Mouse (Mus musculus) neural tube, embryonic 14.5 days (tissue): ENCODE results near the gene Hoxd3. TPM values are rescaled to one million over a fixed set of nuclear protein-coding genes. Genes with fewer than 3 reads are reported as not detected.

ENCODE experiments used
- ATAC-seq: fragments of 200-750 bp; cut with Nextera tagmentation; 2 replicates; pipeline ENCODE4 v1.8.0; 2017; ENCODE audit warnings: low read depth, mild to moderate bottlenecking, moderate TSS enrichment, moderate library complexity
- H3K27ac ChIP-seq: fragments of 300-500 bp; sonication (generic); 2 replicates; pipeline ENCODE4 v1.5.1; 2014; ENCODE audit warnings: low read depth, mild to moderate bottlenecking, control low read depth, low read length, moderate library complexity, mixed read lengths
- H3K27me3 ChIP-seq: fragments of 300-500 bp; sonication (generic); 2 replicates; pipeline ENCODE4 v1.6.1; 2014; ENCODE audit warnings: low read length; ENCODE audit not compliant: control insufficient read depth, insufficient read depth
- H3K36me3 ChIP-seq: fragments of 300-500 bp; sonication (generic); 2 replicates; pipeline ENCODE4 v1.6.1; 2014; ENCODE audit warnings: low read length, mixed read lengths; ENCODE audit not compliant: control insufficient read depth, insufficient read depth
- H3K4me1 ChIP-seq: fragments of 300-500 bp; sonication (generic); 2 replicates; pipeline ENCODE4 v1.6.1; 2014; ENCODE audit warnings: low read length; ENCODE audit not compliant: control insufficient read depth, insufficient read depth
- H3K4me2 ChIP-seq: fragments of 300-500 bp; sonication (generic); 2 replicates; pipeline ENCODE4 v1.6.1; 2014; ENCODE audit warnings: mild to moderate bottlenecking, low read depth, low read length, control low read depth
- H3K4me3 ChIP-seq: fragments of 300-500 bp; sonication (generic); 2 replicates; pipeline ENCODE4 v1.5.1; 2014; ENCODE audit warnings: low read depth, low read length, control low read depth, mixed read lengths
- H3K9ac ChIP-seq: fragments of 300-500 bp; sonication (generic); replicated peaks from 2 replicates; pipeline ENCODE4 v1.6.1; 2014; ENCODE audit warnings: low read depth, mild to moderate bottlenecking, control low read depth, low read length, mixed read lengths
- H3K9me3 ChIP-seq: fragments of 300-500 bp; sonication (generic); 2 replicates; pipeline ENCODE4 v1.6.1; 2016; ENCODE audit warnings: low read length; ENCODE audit not compliant: control insufficient read depth
- whole genome bisulfite sequencing: fragments of 180-500 bp; shearing (Covaris S2); extraction: QIAGEN DNeasy Blood & Tissue Kit; methylation state at CpG from one replicate; pipeline ENCODE4 v1.1.7; 2014; 5-methylcytosine and 5-hydroxymethylcytosine counted together
- polyA plus RNA-seq: library from polyadenylated mRNA; unstranded; fragments of >200 nt; fragmentation: Nextera tagmentation; extraction: Ambion mirVana; gene quantifications from 2 replicates; pipeline ENCODE4 v1.2.1, GENCODE M21; 2014

Hoxd3 gene
- polyA plus RNA-seq, 1 experiment from 2014 or later = 13.5 TPM

GRCm38 (mm10) chr2:74676376-74677052 lies 35.2 kb upstream of the Hoxd3 start:
- H3K4me3 ChIP-seq = no peak overlapping the region
- no peak overlapping the region for H3K27ac ChIP-seq
- 0 out of 2 replicates have a peak, but pooled peaks cover 6% of the 10 kb centered on the region for H3K4me1 ChIP-seq
- H3K9me3 ChIP-seq = no peaks in the 10 kb centered on the region
- H3K4me2 ChIP-seq = no peak overlapping the region
- 4% methylated on average over 9 of the region's 9 CpGs for WGBS
- no peak for ATAC-seq
- peaks cover 64% of the 10 kb centered on the region for H3K27me3 ChIP-seq
- H3K9ac ChIP-seq = no peak overlapping the region
- H3K36me3 ChIP-seq = no peaks in the 10 kb centered on the region

DNA sequence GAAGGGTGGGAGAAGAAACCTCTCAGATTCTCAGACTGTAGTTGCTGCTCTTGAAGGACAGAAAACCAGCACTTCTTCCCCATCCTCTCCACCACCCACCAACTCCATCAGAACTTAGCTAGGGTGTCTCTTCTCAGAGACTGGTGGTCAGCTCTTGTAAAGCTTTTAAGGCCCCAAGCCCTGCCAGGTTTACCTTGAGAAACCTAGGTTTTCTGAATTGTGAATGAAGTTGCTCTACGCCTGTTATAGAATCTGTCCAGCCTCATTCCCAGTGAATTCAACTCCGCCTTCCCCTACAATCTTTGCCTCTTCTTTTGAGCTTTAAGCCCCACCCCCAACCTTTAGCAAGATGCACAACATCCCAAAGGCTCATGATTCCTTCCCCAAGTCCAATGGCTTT lies 34.6 kb upstream of the Hoxd3 start:
- Histone ChIP-seq H3K4me3 (no peak overlapping the region), H3K9ac (no peak overlapping the region), H3K4me1 (0 out of 2 replicates have a peak, but pooled peaks cover 9% of the 10 kb centered on the region), H3K9me3 (no peaks in the 10 kb centered on the region), H3K27me3 (peaks cover 59% of the 10 kb centered on the region), H3K27ac (no peak overlapping the region), H3K36me3 (no peaks in the 10 kb centered on the region), H3K4me2 (no peak overlapping the region)
- no peak for ATAC-seq
- 11% methylated on average over 2 of the region's 2 CpGs for WGBS

- Histone ChIP-seq H3K27ac (peak within 1 kb of the TSS; percentile 81), H3K4me2 (peak within 1 kb of the TSS; percentile 42)
These were observed 32.7 kb upstream of the Hoxd3 start, which contains the start of gene Hoxd11 for GRCm38 (mm10) chr2:74678891-74679595. Gene Hoxd11 (plus strand): TSS chr2:74679557.

GRCm38 (mm10) chr2:74679596-74679971 lies 32.1 kb upstream of the Hoxd3 start:
- peak overlapping the region; percentile 42 for H3K4me3 ChIP-seq
- H3K9ac ChIP-seq = peak overlapping the region; percentile 39
- H3K4me2 ChIP-seq = peak overlapping the region; percentile 42
- H3K27me3 ChIP-seq = peaks cover 53% of the 10 kb centered on the region
- no peaks in the 10 kb centered on the region for H3K9me3 ChIP-seq
- no peaks in the 10 kb centered on the region for H3K36me3 ChIP-seq
- WGBS = 1% methylated on average over 26 of the region's 26 CpGs
- H3K27ac ChIP-seq = peak overlapping the region; percentile 81
- 0 out of 2 replicates have a peak, but pooled peaks cover 10% of the 10 kb centered on the region for H3K4me1 ChIP-seq
- ATAC-seq = no peak

More at GRCm38 (mm10) chr2:74678891-74679595, 32.7 kb upstream of the Hoxd3 start, which contains the start of gene Hoxd11:
- Histone ChIP-seq H3K9me3 (no peaks in the 10 kb centered on the region), H3K27me3 (peaks cover 53% of the 10 kb centered on the region), H3K4me1 (0 out of 2 replicates have a peak, but pooled peaks cover 10% of the 10 kb centered on the region), H3K4me3 (peak within 1 kb of the TSS; percentile 42), H3K36me3 (no peaks in the 10 kb centered on the region), H3K9ac (peak within 1 kb of the TSS; percentile 39)
- 3% methylated on average over 15 of the region's 15 CpGs for WGBS
- no peak for ATAC-seq

- peak overlapping the region; percentile 42 for H3K4me3 ChIP-seq
- peak overlapping the region; percentile 81 for H3K27ac ChIP-seq
- 0% methylated on average over 23 of the region's 23 CpGs for WGBS
- 0 out of 2 replicates have a peak, but pooled peaks cover 10% of the 10 kb centered on the region for H3K4me1 ChIP-seq
- H3K36me3 ChIP-seq = no peaks in the 10 kb centered on the region
- no peaks in the 10 kb centered on the region for H3K9me3 ChIP-seq
- ATAC-seq = no peak
- peak overlapping the region; percentile 39 for H3K9ac ChIP-seq
- H3K4me2 ChIP-seq = peak overlapping the region; percentile 42
- peaks cover 53% of the 10 kb centered on the region for H3K27me3 ChIP-seq
These were observed 31.7 kb upstream of the Hoxd3 start for GRCm38 (mm10) chr2:74679980-74680379.

GRCm38 (mm10) chr2:74680561-74681398 lies 30.9 kb upstream of the Hoxd3 start:
- H3K9me3 ChIP-seq = no peaks in the 10 kb centered on the region
- H3K4me1 ChIP-seq = 0 out of 2 replicates have a peak, but pooled peaks cover 4% of the 10 kb centered on the region
- no peak for ATAC-seq
- peak overlapping the region; percentile 42; the same call in 1 of the 2 replicates for H3K4me3 ChIP-seq
- peak overlapping the region; percentile 42 for H3K4me2 ChIP-seq
- WGBS = 3% methylated on average over 21 of the region's 21 CpGs
- peak overlapping the region; percentile 81 for H3K27ac ChIP-seq
- no peaks in the 10 kb centered on the region for H3K36me3 ChIP-seq
- H3K9ac ChIP-seq = peak overlapping the region; percentile 39; the same call in 1 of the 2 replicates
- peaks cover 59% of the 10 kb centered on the region for H3K27me3 ChIP-seq

DNA sequence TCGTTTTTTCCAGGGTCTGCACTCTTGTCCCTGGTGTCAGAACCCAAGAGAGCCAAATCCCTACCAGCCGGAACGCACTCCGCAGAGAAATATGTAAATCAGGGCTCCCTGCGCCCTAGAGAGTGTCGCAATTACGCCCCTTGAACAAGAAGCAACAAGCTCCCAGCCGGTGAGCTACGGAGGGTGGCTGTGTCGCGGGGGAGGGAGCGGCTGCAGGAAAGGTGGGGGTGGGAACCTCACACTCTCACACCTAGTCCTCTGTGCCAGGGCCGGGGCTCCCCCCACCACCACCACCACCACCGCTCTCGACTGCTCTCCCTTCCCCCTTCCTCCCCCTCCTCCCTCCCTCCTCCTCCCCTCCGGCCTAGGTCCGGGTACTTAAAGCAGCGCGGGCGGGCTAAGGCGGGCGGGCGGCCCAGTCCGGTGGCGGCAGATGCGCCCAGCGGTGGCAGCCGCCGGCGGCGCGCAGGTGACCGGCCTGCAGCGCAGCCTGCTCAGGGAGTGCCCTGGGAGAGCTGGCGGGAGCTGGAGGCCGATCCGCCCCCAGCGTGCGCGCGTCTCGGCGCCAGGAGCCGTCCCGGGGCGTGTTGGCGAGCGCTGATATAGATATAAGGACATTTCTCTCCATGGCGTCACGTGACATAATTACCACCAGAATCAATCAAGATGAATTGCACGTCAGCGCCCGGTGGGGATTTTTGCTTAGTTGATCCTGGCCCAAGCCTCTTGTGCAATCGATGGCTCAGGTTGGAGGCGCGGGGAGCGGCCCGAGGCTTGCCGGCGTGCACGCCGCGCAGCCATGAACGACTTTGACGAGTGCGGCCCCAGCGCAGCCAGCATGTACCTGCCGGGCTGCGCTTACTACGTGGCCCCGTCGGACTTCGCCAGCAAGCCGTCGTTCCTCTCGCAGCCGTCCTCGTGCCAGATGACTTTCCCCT lies 29.9 kb upstream of the Hoxd3 start:
- Histone ChIP-seq H3K4me2 (peak overlapping the region; percentile 42), H3K27me3 (peaks cover 53% of the 10 kb centered on the region), H3K9ac (peak overlapping the region; percentile 66), H3K27ac (peak overlapping the region; percentile 81), H3K36me3 (no peaks in the 10 kb centered on the region), H3K9me3 (no peaks in the 10 kb centered on the region), H3K4me1 (0 out of 2 replicates have a peak, but pooled peaks cover 4% of the 10 kb centered on the region), H3K4me3 (peak overlapping the region; percentile 42)
- ATAC-seq = peak; percentile 57
- WGBS = under 1% methylated on average over 78 of the region's 78 CpGs

- Histone ChIP-seq H3K9me3 (no peaks in the 10 kb centered on the region), H3K4me1 (0 out of 2 replicates have a peak, but pooled peaks cover 4% of the 10 kb centered on the region), H3K9ac (peak overlapping the region; percentile 66), H3K4me3 (peak overlapping the region; percentile 42), H3K27me3 (peaks cover 49% of the 10 kb centered on the region), H3K4me2 (peak overlapping the region; percentile 42), H3K27ac (peak overlapping the region; percentile 81), H3K36me3 (no peaks in the 10 kb centered on the region)
- ATAC-seq = no peak
- under 1% methylated on average over 44 of the region's 51 CpGs for WGBS
These were observed 28.9 kb upstream of the Hoxd3 start for GRCm38 (mm10) chr2:74682796-74683195.
